Mouse (Mus musculus) frontal cortex, postnatal 14 days (tissue): ENCODE data around the gene Col23a1.

Experiments
- DNase-seq, 2 experiments: peaks; one replicate each; pipeline ENCODE4 v3.0.0; 2022; ENCODE audit warnings: low spot score in 2 of 2

Col23a1 gene

GRCm38 (mm10) chr11:51482251-51482650 lies 192.5 kb downstream of the Col23a1 start:
- no peak for DNase-seq

GRCm38 (mm10) chr11:51485051-51485521 lies 195.4 kb downstream of the Col23a1 start:
- DNase-seq = no peak

GRCm38 (mm10) chr11:51485775-51486464 lies 196.2 kb downstream of the Col23a1 start:
- no peak for DNase-seq

GRCm38 (mm10) chr11:51488813-51489212 lies 199.1 kb downstream of the Col23a1 start:
- DNase-seq = no peak

GRCm38 (mm10) chr11:51493421-51493820 lies 203.7 kb downstream of the Col23a1 start:
- no peak for DNase-seq

- no peak for DNase-seq
Measured at GRCm38 (mm10) chr11:51494178-51494577, 204.5 kb downstream of the Col23a1 start.

- no peak for DNase-seq
Measured at GRCm38 (mm10) chr11:51499776-51500175, 210.1 kb downstream of the Col23a1 start.

- DNase-seq = peak; percentile 37 to 48
Measured at GRCm38 (mm10) chr11:51502431-51502851, 212.7 kb downstream of the Col23a1 start.

- no peak for DNase-seq
Measured at GRCm38 (mm10) chr11:51504946-51505345, 215.2 kb downstream of the Col23a1 start.

GRCm38 (mm10) chr11:51508053-51508452 lies 218.3 kb downstream of the Col23a1 start:
- DNase-seq = no peak

GRCm38 (mm10) chr11:51509211-51509610 lies 219.5 kb downstream of the Col23a1 start:
- no peak for DNase-seq

- DNase-seq = no peak
Measured at GRCm38 (mm10) chr11:51513019-51513418, 223.3 kb downstream of the Col23a1 start.

- DNase-seq = no peak
Measured at GRCm38 (mm10) chr11:51515346-51515745, 225.6 kb downstream of the Col23a1 start.

GRCm38 (mm10) chr11:51518100-51518499 lies 228.4 kb downstream of the Col23a1 start:
- DNase-seq = no peak

- no peak for DNase-seq
Measured at GRCm38 (mm10) chr11:51518585-51518984, 228.9 kb downstream of the Col23a1 start.

- no peak for DNase-seq
Measured at GRCm38 (mm10) chr11:51521440-51521839, 231.7 kb downstream of the Col23a1 start.

GRCm38 (mm10) chr11:51523215-51523614 lies 233.5 kb downstream of the Col23a1 start:
- DNase-seq = no peak

- DNase-seq = no peak
Measured at GRCm38 (mm10) chr11:51523625-51524024, 233.9 kb downstream of the Col23a1 start.

- no peak for DNase-seq
Measured at GRCm38 (mm10) chr11:51526631-51527161, 237.0 kb downstream of the Col23a1 start.

- DNase-seq = no peak
Measured at GRCm38 (mm10) chr11:51533128-51533533, 243.4 kb downstream of the Col23a1 start.

GRCm38 (mm10) chr11:51534314-51534713 lies 244.6 kb downstream of the Col23a1 start:
- peak in 1 of 2 experiments; percentile 62 for DNase-seq

- no peak for DNase-seq
Measured at GRCm38 (mm10) chr11:51538388-51538787, 248.7 kb downstream of the Col23a1 start.
